Mouse (Mus musculus): ENCODE data around the gene Cdc34b. TPM values are rescaled to one million over a fixed set of nuclear protein-coding genes. Genes with fewer than 3 reads are reported as not detected.

Gene Cdc34b
- polyA plus RNA-seq, 2 experiments, result 0.08 TPM; not detected in 1

DNA sequence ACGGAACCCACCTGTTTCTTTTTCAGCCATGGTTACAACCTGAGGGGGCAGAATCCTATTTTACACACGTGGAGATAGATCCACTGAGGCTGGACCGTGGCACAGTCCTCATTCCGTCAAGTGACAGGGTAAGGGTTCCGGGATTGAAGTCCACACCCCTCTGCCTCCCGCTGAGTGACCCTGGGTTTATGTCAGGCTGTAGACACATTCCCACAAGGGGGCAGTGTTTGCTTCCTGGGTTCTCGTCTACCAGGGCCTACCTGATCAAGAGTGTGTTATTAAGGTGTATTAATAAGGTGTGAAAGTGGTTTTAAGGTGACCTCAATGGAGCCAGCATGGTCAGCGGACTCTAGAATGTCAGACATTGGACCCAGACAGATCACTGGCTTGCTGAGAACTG lies 8.8 kb upstream of the Cdc34b start:
- ATAC-seq (ENCODE audit: low FRiP score, low read depth) (no peak), DNase-seq (ENCODE audit: low spot score) (no peak)
- Histone ChIP-seq H3K4me2 (replicated peaks; ENCODE audit: low read depth, low read length, severe bottlenecking) (no peak overlapping the region), H3K9ac (ENCODE audit: low read depth, low read length, severe bottlenecking) (no peak overlapping the region), H3K27ac (replicated peaks; ENCODE audit: low read depth, low read length) (no peak overlapping the region), H3K9me3 (ENCODE audit: control insufficient read depth, low read length) (no peaks in the 10 kb centered on the region), H3K4me3 (replicated peaks; ENCODE audit: low read length) (no peak overlapping the region), H3K36me3 (ENCODE audit: control insufficient read depth, insufficient read depth, low read length) (no peaks in the 10 kb centered on the region), H3K27me3 (ENCODE audit: control insufficient read depth, insufficient read depth, low read length) (no peaks in the 10 kb centered on the region), H3K4me1 (ENCODE audit: control insufficient read depth, insufficient read depth, low read length) (no peaks in the 10 kb centered on the region)
- 43% methylated on average over 8 of the region's 8 CpGs for WGBS
- no peak for TF ChIP-seq POLR2A (IDR thresholded peaks at IDR 0.05; ENCODE audit: borderline replicate concordance, extremely low read depth, insufficient read depth, insufficient read length)

DNA sequence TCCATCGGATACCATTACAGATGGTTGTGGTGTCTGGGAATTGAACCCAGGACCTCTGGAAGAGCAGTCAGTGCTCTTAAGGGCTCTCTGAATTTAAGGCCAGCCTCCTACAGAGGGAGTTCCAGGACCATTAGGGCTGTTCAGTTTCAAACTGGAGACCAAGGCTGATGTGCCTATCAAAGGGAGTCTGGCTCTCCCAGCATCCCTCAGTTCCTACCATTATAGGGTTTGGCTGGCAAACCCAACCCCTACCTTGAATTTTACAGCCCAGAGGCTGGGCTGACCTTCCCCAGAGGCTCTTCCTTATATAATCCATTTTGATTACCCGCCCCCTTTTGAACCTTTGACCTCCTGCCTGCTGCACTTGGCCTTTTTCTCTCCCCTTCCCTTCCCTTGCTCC lies 5.8 kb upstream of the Cdc34b start:
- H3K9me3 ChIP-seq (ENCODE audit: control insufficient read depth, low read length), result no peaks in the 10 kb centered on the region
- ATAC-seq (ENCODE audit: low FRiP score, low read depth) (no peak), DNase-seq (ENCODE audit: low spot score) (no peak)
- 71% methylated on average over 2 of the region's 2 CpGs for WGBS
- no peak overlapping the region for H3K4me3 ChIP-seq (replicated peaks; ENCODE audit: low read length)
- H3K4me1 ChIP-seq (ENCODE audit: control insufficient read depth, insufficient read depth, low read length), result no peaks in the 10 kb centered on the region
- H3K4me2 ChIP-seq (replicated peaks; ENCODE audit: low read depth, low read length, severe bottlenecking), result no peak overlapping the region
- no peaks in the 10 kb centered on the region for H3K36me3 ChIP-seq (ENCODE audit: control insufficient read depth, insufficient read depth, low read length)
- no peaks in the 10 kb centered on the region for H3K27me3 ChIP-seq (ENCODE audit: control insufficient read depth, insufficient read depth, low read length)
- no peak overlapping the region for H3K9ac ChIP-seq (ENCODE audit: low read depth, low read length, severe bottlenecking)
- no peak for TF ChIP-seq POLR2A (IDR thresholded peaks at IDR 0.05; ENCODE audit: borderline replicate concordance, extremely low read depth, insufficient read depth, insufficient read length)
- no peak overlapping the region for H3K27ac ChIP-seq (replicated peaks; ENCODE audit: low read depth, low read length)

DNA sequence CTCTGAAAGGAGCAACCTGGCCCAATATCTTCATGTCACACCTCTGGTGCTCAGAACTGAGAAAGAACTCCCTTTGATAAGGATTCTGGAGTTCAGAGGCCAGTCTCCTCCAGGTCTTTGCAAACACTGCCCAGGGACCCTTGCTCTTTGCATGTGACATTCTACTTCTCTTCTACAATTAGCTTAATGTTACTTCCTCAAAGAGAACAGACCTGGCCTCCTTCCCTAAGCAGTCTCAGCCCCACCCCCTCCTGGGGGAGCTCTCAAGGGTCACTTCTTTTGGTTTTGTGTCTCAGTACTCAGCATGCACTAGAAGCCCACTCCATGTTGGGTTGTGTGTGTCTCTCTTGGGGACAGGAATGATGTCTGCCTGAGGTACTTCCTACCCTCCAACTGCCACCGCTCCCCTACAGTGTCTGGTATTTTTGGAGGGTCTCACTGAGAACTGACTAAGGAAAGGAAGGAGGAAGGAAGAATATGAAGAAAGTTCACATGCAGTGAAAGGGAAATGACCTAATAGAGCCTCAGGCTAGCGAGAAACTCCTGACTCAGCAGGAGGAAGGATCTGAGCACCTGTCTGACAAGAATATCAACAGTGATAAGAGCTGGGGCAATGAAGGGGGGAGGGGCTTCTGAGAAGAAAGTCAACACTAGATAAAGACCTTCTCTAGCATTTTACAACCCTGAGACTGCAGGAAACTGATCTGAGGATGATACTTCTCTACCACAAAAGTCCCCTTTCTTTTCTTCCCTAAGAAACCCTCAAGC lies 11.5 kb downstream of the Cdc34b start:
- ATAC-seq (ENCODE audit: low FRiP score, low read depth) (no peak), DNase-seq (ENCODE audit: low spot score) (no peak)
- Histone ChIP-seq H3K9ac (ENCODE audit: low read depth, low read length, severe bottlenecking) (no peak overlapping the region), H3K4me2 (replicated peaks; ENCODE audit: low read depth, low read length, severe bottlenecking) (no peak overlapping the region), H3K9me3 (ENCODE audit: control insufficient read depth, low read length) (no peaks in the 10 kb centered on the region), H3K4me3 (replicated peaks; ENCODE audit: low read length) (no peak overlapping the region), H3K27ac (replicated peaks; ENCODE audit: low read depth, low read length) (no peak overlapping the region), H3K36me3 (ENCODE audit: control insufficient read depth, insufficient read depth, low read length) (no peaks in the 10 kb centered on the region), H3K27me3 (ENCODE audit: control insufficient read depth, insufficient read depth, low read length) (no peaks in the 10 kb centered on the region), H3K4me1 (ENCODE audit: control insufficient read depth, insufficient read depth, low read length) (no peaks in the 10 kb centered on the region)
- 57% methylated on average over 2 of the region's 2 CpGs for WGBS
- TF ChIP-seq POLR2A (IDR thresholded peaks at IDR 0.05; ENCODE audit: borderline replicate concordance, extremely low read depth, insufficient read depth, insufficient read length), result no peak

DNA sequence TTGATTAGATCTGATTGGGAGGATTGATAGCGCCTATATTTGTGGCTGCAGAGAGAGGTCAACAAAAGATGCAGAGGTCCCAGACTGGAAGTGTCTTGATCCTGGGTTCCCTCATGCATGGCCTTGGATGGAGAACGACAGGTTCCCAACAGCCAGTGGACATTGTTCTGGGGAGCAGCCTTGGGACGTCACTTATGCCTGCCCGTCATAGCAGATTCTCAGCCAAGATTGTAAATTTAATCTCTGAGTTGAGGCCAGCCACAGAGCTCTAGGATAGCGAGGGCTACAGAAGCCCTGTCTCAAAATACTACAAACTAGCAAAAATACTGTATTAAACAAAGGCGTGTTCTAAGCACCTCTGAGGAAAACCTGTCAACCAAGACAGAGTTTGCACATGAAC lies 18.3 kb downstream of the Cdc34b start:
- H3K27me3 ChIP-seq (ENCODE audit: control insufficient read depth, insufficient read depth, low read length), result no peaks in the 10 kb centered on the region
- H3K4me2 ChIP-seq (replicated peaks; ENCODE audit: low read depth, low read length, severe bottlenecking), result no peak overlapping the region
- no peaks in the 10 kb centered on the region for H3K36me3 ChIP-seq (ENCODE audit: control insufficient read depth, insufficient read depth, low read length)
- H3K4me3 ChIP-seq (replicated peaks; ENCODE audit: low read length), result no peak overlapping the region
- no peak for DNase-seq (ENCODE audit: low spot score)
- TF ChIP-seq POLR2A (IDR thresholded peaks at IDR 0.05; ENCODE audit: borderline replicate concordance, extremely low read depth, insufficient read depth, insufficient read length), result no peak
- no peak for ATAC-seq (ENCODE audit: low FRiP score, low read depth)
- no peaks in the 10 kb centered on the region for H3K9me3 ChIP-seq (ENCODE audit: control insufficient read depth, low read length)
- H3K4me1 ChIP-seq (ENCODE audit: control insufficient read depth, insufficient read depth, low read length), result no peaks in the 10 kb centered on the region
- 75% methylated on average over 6 of the region's 6 CpGs for WGBS
- no peak overlapping the region for H3K27ac ChIP-seq (replicated peaks; ENCODE audit: low read depth, low read length)
- H3K9ac ChIP-seq (ENCODE audit: low read depth, low read length, severe bottlenecking), result no peak overlapping the region

DNA sequence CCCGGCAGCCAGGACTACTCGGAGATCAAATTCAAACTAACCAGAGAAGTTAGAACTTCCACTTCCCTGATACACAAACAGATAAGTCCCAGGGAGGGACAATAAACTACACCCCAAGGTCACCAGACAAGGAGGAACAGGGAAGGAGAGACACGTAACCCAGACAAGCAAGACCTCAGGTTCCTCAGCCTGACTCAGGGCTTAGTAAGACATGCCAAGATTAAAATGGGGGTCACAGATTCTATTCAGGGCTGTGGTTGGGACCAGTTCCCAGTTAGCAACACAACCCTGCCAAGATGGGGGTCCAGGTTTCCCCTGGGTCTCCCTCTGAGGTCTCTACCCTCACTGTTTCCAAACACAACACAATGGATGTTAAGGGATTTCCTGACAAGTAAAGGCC lies 18.8 kb downstream of the Cdc34b start:
- H3K4me1 ChIP-seq (ENCODE audit: control insufficient read depth, insufficient read depth, low read length), result no peaks in the 10 kb centered on the region
- no peaks in the 10 kb centered on the region for H3K9me3 ChIP-seq (ENCODE audit: control insufficient read depth, low read length)
- H3K27me3 ChIP-seq (ENCODE audit: control insufficient read depth, insufficient read depth, low read length), result no peaks in the 10 kb centered on the region
- no peak overlapping the region for H3K9ac ChIP-seq (ENCODE audit: low read depth, low read length, severe bottlenecking)
- H3K4me3 ChIP-seq (replicated peaks; ENCODE audit: low read length), result no peak overlapping the region
- ATAC-seq (ENCODE audit: low FRiP score, low read depth), result peak; percentile 23; the same call in 1 of the 2 replicates
- no peak overlapping the region for H3K4me2 ChIP-seq (replicated peaks; ENCODE audit: low read depth, low read length, severe bottlenecking)
- H3K27ac ChIP-seq (replicated peaks; ENCODE audit: low read depth, low read length), result no peak overlapping the region
- no peaks in the 10 kb centered on the region for H3K36me3 ChIP-seq (ENCODE audit: control insufficient read depth, insufficient read depth, low read length)
- DNase-seq (ENCODE audit: low spot score), result no peak
- no peak for TF ChIP-seq POLR2A (IDR thresholded peaks at IDR 0.05; ENCODE audit: borderline replicate concordance, extremely low read depth, insufficient read depth, insufficient read length)
- 82% methylated on average over 3 of the region's 3 CpGs for WGBS

Measured in limb, embryonic 14.5 days (tissue).